Mouse (Mus musculus): ENCODE measurements around the gene Rps21.

DNA sequence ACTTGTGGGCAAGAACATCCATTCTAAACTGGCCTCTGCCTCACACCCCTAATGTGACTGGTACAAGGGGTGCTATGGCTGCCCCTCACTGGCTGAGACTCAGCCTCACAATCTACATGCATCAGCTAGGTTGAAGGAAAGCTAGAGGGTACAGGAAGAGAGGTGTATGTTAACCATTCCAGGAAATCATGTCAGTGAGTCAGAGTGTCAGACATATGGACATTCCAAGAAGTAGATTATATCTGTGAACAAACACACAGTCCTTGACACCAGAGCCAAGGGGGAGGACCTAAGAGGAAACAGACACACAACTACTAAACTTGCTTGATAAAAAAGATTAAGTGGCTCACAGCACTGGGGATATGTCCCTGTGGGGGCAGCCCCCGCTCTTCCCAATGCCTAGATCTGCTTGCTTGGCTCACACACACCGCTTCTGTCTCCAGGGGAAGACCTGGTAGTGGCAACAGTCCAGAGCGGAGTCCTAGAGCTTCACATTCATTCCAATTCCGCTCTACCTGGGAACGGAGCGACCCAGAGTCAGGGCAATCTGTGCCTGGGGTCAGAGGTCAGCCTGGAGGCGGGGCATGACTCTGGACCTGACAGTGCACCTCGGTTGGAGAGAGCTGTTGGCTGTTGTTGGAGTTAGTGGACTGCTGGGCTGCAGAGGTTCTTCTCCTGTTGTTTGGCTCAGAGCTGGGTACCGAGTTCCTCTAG is 8.1 kb upstream of the Rps21 start:
- TF ChIP-seq CTCF (IDR thresholded peaks at IDR 0.05; ENCODE audit: low read depth, low read length) (no peak), POLR2A (IDR thresholded peaks at IDR 0.05; ENCODE audit: extremely low read depth, insufficient read depth, low read length) (no peak)
